Mouse (Mus musculus) cerebellum, adult (tissue): Measurements from ENCODE around the gene Grin2a.

Experiments
- ATAC-seq: cut with Nextera tagmentation; 2 replicates; pipeline ENCODE4 v1.9.2; 2017; ENCODE audit warnings: mild to moderate bottlenecking, moderate library complexity, mixed read lengths; ENCODE audit not compliant: insufficient number of reproducible peaks, low FRiP score, low TSS enrichment

The Grin2a gene

DNA sequence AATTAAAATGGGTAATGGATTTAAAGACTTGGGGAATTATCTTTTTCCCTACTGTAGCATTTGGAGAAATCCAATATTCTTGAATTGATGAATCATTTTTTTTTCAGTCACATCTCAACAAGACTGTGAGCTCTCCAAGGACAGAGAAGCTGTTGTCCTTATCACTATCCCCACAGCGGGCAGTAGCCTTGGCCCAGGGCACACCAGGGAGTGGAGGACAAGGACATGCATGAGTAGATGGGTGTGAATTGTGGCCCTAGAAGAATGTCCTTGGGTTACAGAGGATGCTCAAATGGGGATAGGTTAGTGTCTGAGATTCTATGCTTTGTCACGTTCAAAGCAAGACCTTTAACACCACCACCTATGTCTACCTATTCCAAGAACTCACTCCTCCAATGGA lies 231.3 kb downstream of the Grin2a start:
- no peak for ATAC-seq

DNA sequence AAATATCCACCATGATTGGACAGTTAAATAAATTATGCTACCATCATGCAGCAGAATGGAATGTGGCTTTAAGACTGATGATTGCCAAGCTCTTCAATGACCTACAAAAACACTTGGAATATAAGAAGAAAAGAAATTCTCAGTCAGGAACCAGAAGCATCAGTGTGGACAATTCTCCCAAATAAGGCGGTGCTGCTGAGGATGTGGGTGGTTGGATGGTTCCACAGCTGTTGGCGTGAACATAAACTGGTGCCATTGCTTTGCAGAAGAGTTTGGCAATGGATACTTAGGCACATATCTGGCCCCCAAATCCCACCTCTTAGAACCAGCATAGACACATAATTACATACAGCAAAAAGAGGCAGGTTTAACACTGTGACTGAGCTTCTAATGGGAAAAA lies 235.0 kb downstream of the Grin2a start:
- no peak for ATAC-seq

DNA sequence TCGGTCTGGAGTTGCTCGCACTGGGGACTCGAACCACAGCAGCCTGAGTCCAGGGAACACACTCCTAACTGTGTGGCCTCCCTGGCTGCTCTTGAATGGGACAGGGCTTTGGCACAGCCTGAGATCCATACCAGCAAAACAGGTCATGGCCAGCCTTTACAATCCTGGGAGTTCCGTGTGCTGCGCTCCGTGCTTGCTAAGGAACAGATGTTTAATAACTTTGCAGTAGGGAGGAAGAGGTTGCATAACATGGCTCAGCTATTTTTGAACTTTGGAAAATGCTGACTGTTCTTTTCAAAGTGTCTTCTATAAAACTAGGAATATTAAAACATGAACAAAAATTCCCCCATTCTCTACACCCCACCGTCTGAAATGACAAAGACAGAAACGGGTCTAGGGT lies 238.5 kb downstream of the Grin2a start:
- ATAC-seq, result no peak

- no peak for ATAC-seq
Measured at GRCm38 (mm10) chr16:9754061-9754460, 241.3 kb downstream of the Grin2a start.

- ATAC-seq, result peak; percentile 34; the same call in 1 of the 2 replicates
Measured at GRCm38 (mm10) chr16:9753045-9753444, 242.3 kb downstream of the Grin2a start.

DNA sequence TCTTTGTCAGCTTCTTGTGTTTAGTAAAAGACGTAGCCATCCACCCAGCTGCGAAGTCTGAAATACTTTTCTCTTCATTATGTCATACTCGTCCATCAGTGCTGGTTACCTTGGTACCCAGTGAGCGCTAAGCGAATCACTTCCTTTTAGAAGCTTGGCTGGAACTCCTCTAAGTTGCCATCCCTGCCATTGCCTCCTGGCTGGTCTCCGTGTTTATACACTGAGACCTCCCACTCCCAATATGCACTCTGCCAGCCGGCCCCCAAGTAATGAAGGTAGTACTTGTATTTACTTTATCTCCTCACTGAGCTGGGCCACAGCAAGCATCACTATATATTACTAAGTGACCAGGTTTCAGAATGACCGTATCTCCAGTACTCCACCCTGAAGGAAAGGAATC lies 242.8 kb downstream of the Grin2a start:
- no peak for ATAC-seq

DNA sequence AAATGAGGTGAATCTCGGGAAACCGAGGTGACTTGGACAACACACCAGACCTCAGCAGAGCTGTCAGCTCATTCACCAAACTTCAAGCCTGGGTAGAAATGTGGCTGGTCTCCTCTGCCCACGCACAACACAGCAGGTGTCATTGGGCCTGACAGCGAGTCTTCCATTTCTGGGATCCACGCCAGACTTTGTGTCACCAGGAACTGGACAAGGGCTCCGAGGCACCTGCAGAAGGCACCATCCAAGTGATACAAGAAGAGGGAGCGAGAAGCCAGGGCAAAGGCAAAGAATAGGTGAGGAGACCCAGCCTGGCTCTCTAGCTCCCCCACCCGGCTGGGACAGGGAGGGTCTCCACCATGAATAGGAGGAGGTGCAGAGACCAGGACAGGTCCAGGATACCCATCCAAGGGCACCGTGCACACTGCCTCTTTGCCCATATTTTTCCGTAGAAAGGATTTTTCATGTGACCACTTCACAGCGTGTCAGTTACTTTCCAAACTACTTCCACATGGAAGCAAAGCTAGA lies 244.3 kb downstream of the Grin2a start:
- ATAC-seq, result peak; percentile 92

DNA sequence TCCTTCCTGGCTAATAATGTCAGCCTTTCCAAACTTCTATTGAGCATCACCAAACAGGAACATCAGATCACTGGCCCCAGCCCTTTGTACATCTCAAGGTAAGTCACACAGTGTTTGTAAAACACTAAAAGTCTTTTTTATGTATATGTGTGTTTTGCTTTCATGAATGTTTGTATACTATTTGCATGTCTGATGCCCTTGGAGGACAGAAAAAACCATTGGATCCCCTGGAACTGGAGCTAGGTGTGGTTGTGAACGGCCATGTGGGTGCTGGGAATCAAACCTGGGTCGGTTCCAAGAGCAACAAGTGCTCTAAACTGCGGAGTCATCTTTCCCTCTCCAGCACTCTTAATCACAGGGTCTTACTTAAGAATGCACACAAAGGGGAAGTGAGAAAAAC lies 245.7 kb downstream of the Grin2a start:
- ATAC-seq, result no peak

DNA sequence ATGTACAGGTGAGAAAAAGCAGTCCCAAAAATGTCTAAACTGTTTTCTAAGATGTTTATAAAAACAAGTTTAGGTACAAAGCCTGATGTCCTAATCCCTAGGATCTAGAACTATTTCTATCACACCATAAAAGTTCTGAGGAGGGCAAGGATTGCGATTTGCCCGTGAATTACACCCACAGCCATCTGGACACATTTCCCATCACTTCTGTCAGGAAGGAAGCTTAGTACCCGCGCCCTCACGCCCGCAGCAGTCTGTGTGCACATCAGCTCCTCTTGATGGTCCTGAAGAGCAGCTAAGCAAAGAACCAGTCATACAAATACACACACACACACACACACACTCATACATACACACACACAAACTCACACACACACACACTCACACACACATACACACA lies 252.9 kb downstream of the Grin2a start:
- no peak for ATAC-seq

GRCm38 (mm10) chr16:9738679-9739078 lies 256.7 kb downstream of the Grin2a start:
- ATAC-seq, result no peak

GRCm38 (mm10) chr16:9737131-9737530 lies 258.2 kb downstream of the Grin2a start:
- no peak for ATAC-seq

DNA sequence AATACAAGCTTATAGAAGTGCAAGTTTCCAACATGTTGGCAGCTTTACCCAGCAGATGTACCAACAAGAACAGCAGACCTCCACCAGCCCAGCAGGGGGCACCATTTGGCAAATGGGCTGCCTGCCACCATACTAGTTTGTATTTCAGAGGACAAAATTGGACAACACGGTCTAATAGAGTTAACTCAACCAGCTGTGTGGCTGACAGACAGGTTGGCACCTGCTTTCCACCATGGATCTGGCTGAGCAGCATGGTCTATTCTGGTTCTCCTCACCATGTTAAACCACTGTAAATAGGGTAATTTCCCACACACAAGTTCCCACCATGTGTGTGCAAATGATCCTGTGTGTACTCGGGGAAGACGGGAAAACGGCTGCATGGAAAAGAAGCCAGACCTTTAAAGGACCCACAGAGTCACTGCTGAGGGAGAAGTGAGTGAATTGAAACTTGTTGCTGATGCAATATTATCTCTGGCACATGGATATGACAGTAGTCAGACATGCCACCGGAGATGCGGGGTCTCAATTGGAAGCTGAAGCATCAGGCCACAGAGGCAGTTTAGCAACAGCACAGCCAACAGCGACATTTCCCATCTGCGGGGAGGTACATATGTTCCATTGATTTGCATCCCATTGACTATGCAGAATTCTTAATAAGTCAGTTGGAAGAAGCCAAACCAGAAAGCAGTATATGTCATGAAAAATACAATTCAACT lies 259.8 kb downstream of the Grin2a start:
- no peak for ATAC-seq

DNA sequence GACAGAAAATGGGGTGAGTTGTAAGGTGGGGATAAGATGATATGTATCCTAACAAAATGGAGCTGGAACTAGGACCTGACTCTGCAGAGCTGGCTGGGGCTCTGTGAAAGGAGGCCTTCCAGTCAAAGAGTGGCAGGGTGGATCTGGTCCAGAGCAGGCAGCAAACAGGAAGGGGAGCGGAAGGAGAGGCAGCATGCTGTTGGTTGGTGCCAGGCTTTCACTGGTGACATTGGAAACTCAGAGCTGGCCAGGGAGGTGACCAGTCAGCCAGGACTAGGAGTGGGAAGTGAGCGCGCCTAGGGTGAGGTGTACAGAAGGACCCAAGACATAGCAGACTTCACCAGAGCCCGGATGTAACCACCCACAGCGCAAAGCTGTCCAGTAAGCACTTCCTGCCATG lies 267.8 kb downstream of the Grin2a start:
- ATAC-seq, result peak; percentile 81

GRCm38 (mm10) chr16:9725578-9726113 lies 269.7 kb downstream of the Grin2a start:
- ATAC-seq, result 0 out of 2 replicates have a peak, but pooled peaks have one; percentile 20

GRCm38 (mm10) chr16:9711398-9711797 lies 284.0 kb downstream of the Grin2a start:
- no peak for ATAC-seq

- no peak for ATAC-seq
Measured at GRCm38 (mm10) chr16:9709921-9710320, 285.4 kb downstream of the Grin2a start.

GRCm38 (mm10) chr16:9697141-9697540 lies 298.2 kb downstream of the Grin2a start:
- no peak for ATAC-seq

DNA sequence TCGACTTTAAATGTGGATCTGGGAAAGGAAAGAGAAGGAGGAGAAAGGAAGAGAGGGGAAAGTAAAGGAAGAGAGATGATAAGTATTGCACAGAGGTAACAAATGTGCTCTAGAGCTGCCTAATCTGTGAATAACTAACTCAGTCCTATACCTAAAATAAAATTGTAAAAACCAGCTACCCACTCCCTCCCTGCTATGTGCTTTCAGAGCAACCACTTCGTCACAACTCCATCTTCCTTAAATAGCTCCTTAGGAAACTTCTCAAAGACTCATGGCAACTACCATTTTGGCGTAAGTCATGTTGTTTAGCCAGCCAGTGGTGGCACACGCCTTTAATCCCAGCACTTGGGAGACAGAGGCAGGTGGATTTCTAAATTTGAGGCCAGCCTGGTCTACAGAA lies 301.3 kb downstream of the Grin2a start:
- ATAC-seq, result no peak

DNA sequence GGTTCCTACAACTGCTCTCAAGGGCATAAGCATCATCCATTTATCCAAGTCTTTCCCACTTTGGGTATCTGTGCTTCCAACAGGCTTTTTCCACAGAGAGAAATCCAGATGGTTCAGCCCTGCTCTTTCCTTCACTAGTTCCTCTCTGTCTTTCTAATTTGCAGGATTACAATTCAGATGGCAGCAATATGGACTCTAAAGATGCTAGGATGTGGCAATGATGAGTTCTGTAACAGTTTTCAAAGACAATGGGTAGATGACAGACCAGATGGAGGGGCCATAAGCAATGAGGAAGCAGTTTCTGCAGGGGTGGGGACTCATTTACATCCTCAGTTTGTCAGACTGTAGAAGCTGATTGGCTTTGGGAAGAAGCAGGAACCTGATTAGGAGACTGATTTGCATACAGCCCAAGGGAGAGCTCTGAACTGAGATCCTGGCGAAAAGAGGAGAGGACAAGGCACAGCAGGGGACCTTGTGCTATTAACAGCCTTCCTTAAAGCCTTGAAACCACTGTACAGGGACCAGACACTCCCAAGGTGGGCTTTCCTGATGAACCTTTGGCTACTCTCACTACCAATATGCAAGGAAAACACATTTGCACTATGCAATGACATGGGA lies 306.7 kb downstream of the Grin2a start:
- ATAC-seq, result no peak

DNA sequence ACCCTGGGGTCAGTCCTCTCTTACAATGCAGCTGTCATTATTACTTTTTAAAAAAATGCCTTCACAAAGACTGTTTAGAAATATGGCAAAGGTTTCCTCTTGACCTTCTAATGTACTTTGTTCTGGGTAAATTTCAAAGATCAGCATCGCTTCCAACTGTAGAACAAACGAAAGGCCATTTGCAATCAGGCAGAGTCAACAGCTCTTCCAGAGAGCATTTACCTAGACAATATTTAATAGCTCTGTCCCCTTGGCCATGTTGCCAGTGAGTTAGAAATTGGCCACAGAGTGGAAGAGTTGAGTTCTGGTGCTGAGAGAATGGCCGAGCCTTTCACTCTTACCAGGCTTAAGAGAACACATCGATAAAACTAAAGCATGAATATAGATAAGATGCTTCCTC lies 314.8 kb downstream of the Grin2a start:
- ATAC-seq, result no peak

GRCm38 (mm10) chr16:9679994-9680393 lies 315.4 kb downstream of the Grin2a start:
- no peak for ATAC-seq

- no peak for ATAC-seq
Measured at GRCm38 (mm10) chr16:9678750-9679149, 316.6 kb downstream of the Grin2a start.
